Mouse (Mus musculus): ENCODE measurements at regions not wholly inside any gene's neighbourhood (a gene's known extent, or its start where the extent isn't known, plus 50 kb on each side); places are given as distances from the start of the nearest gene placed in this dataset.

- DNase-seq, result peak; percentile 10
Observed at GRCm38 (mm10) chr6:49523184-49523583, 127.8 kb downstream of the Stk31 start.

- no peak for DNase-seq
Observed at GRCm38 (mm10) chr6:49523696-49524095, 128.3 kb downstream of the Stk31 start.

- DNase-seq, result no peak
Observed at GRCm38 (mm10) chr6:49533956-49534355, 138.6 kb downstream of the Stk31 start.

GRCm38 (mm10) chr6:49534551-49534950 lies 139.1 kb downstream of the Stk31 start:
- no peak for DNase-seq

- DNase-seq, result no peak
Observed at GRCm38 (mm10) chr6:49544946-49545345, 149.5 kb downstream of the Stk31 start.

- no peak for DNase-seq
Observed at GRCm38 (mm10) chr6:49555069-49555468, 159.7 kb downstream of the Stk31 start.

GRCm38 (mm10) chr6:49558508-49558907 lies 163.1 kb downstream of the Stk31 start:
- DNase-seq, result no peak

- no peak for DNase-seq
Observed at GRCm38 (mm10) chr6:49559112-49559511, 163.7 kb downstream of the Stk31 start.

GRCm38 (mm10) chr6:49578340-49578739 lies 182.9 kb downstream of the Stk31 start:
- no peak for DNase-seq

- peak; percentile 43 for DNase-seq
Observed at GRCm38 (mm10) chr6:49579691-49580090, 184.3 kb downstream of the Stk31 start.

GRCm38 (mm10) chr6:49582040-49582707 lies 186.8 kb downstream of the Stk31 start:
- DNase-seq, result no peak

GRCm38 (mm10) chr6:49586553-49586952 lies 191.1 kb downstream of the Stk31 start:
- no peak for DNase-seq

- DNase-seq, result no peak
Observed at GRCm38 (mm10) chr6:49588677-49589076, 193.3 kb downstream of the Stk31 start.

- peak; percentile 80 for DNase-seq
Observed at GRCm38 (mm10) chr6:49590927-49591631, 195.7 kb downstream of the Stk31 start.

GRCm38 (mm10) chr6:49591632-49592000 lies 196.2 kb downstream of the Stk31 start:
- DNase-seq, result no peak

GRCm38 (mm10) chr6:49592676-49593075 lies 197.3 kb downstream of the Stk31 start:
- DNase-seq, result no peak

- DNase-seq, result no peak
Observed at GRCm38 (mm10) chr6:49603201-49603600, 207.8 kb downstream of the Stk31 start.

- DNase-seq, result no peak
Observed at GRCm38 (mm10) chr6:49603844-49604243, 208.4 kb downstream of the Stk31 start.

GRCm38 (mm10) chr6:49606028-49606427 lies 210.6 kb downstream of the Stk31 start:
- no peak for DNase-seq

GRCm38 (mm10) chr6:49606626-49607158 lies 211.3 kb downstream of the Stk31 start:
- no peak for DNase-seq

- no peak for DNase-seq
Observed at GRCm38 (mm10) chr6:49624080-49624479, 198.4 kb upstream of the Npy start.

GRCm38 (mm10) chr6:49624564-49624963 lies 197.9 kb upstream of the Npy start:
- DNase-seq, result no peak

- DNase-seq, result no peak
Observed at GRCm38 (mm10) chr6:49633470-49634095, 188.9 kb upstream of the Npy start.

- DNase-seq, result no peak
Observed at GRCm38 (mm10) chr6:49637654-49638053, 184.9 kb upstream of the Npy start.

Measured in cerebellum, adult 11 months (tissue).